Mouse (Mus musculus): ENCODE data around the gene Kif9.
A peak's percentile ranks its signal among the peaks of the same experiment; 100 is the strongest.

DNA sequence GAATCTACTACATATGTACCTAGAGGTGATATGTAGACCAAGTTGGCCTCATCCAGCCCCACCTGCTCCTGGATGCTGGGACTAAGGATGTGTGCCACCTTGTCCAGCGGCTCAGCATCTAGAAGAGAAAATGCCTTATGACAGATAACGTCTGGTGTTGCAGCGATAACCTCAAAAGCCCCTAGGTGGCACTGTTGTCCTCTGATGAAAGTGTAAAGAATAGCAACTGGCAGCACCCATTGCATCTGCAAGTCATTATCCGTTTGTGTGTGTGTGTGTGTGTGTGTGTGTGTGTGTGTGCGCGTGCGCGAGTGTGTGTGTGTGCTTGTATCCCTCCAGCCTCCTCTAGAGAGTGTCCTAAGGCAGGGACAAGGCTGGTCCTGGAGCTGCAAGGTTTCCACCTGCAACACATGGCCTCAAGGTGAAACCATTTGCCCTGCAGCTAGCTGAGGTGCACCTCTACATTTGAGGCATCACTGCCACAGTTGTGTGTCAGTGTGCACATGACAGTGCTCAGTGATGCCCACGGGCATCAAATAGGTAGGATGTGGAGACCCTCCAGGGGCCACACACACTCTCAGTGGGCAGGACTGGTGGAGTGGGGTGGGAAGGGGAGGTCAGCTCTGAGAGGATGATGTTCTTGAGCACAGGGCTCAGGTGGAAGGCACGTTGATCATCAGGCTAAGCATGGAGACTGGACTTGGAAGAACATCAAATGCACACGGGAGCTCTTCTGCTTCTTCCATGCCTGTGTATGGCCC is 27.7 kb upstream of the Kif9 start:
- peak; percentile 93 for TF ChIP-seq CTCF (IDR thresholded peaks at IDR 0.05; ENCODE audit: low read depth)
- TF ChIP-seq EP300 (optimal IDR thresholded peaks at IDR 0.05): no peak

Data from stomach, postnatal 0 days (tissue).